Mouse (Mus musculus): ENCODE measurements around the gene Tdrd1.

DNA sequence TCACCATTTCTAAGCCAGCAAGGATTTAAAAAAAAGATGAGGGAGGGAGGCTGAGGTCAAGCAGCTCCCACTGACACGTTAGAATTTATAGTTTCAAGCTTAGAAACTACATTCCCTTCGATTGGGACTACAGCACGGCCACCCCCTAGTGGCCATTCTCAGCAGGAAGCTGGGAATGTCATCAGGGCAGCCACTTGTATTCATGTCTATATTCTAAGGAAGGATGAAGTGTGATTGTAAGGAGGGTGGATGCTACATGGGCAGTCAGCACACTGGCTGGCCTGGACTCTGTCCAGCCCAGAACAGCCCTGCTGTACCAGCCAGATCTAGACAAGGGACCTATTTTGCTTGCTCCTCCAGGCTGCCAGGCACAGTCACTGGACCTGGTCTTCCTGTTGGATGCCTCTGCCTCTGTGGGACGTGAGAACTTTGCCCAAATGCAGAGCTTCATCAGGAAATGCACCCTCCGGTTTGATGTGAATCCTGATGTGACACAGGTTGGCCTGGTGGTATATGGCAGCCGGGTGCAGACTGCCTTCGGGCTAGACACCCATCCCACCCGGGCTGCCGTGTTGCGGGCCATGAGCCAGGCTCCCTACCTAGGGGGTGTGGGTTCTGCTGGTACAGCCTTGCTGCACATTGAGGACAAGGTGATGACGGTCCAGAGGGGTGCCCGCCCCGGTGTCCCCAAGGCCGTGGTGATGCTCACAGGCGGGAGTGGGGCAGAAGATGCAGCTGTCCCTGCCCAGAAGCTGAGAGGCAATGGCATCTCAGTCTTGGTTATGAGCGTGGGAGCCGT, 82.7 kb downstream of the Tdrd1 start:
- TF ChIP-seq CTCF (IDR thresholded peaks at IDR 0.05) (peak; percentile 96), EP300 (IDR thresholded peaks at IDR 0.05) (no peak)
